Mouse (Mus musculus): ENCODE results near the gene Olfr544.
A peak's percentile ranks its signal among the peaks of the same experiment; 100 is the strongest.

Gene Olfr544

GRCm38 (mm10) chr7:102477377-102477776 is 10.7 kb downstream of the Olfr544 start:
- no peak for DNase-seq (ENCODE audit: low spot score)

- no peak for DNase-seq (ENCODE audit: low spot score)
These were observed 11.5 kb downstream of the Olfr544 start for GRCm38 (mm10) chr7:102476601-102477000.

GRCm38 (mm10) chr7:102472675-102473074 is 15.4 kb downstream of the Olfr544 start:
- no peak for DNase-seq (ENCODE audit: low spot score)

DNA sequence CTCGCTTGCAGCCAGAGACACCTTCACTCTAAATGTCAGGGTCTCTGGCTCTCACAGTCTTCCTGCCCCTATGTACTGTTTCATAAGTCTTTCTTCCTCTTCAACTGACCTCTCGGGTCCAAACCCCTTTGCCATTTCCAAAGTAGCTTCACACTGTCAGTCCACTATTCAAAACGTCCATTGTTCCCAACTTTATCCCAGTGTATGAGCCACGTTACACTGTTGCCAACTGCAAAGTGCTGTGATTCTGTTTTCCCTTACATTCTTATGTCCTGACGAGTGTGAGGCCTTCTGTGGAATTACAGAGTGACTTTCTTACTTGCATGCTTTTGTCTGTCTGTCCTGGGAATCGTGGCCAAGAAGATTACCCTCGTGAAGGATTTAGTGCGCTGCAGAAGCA is 20.5 kb downstream of the Olfr544 start:
- DNase-seq (ENCODE audit: low spot score), result no peak

DNA sequence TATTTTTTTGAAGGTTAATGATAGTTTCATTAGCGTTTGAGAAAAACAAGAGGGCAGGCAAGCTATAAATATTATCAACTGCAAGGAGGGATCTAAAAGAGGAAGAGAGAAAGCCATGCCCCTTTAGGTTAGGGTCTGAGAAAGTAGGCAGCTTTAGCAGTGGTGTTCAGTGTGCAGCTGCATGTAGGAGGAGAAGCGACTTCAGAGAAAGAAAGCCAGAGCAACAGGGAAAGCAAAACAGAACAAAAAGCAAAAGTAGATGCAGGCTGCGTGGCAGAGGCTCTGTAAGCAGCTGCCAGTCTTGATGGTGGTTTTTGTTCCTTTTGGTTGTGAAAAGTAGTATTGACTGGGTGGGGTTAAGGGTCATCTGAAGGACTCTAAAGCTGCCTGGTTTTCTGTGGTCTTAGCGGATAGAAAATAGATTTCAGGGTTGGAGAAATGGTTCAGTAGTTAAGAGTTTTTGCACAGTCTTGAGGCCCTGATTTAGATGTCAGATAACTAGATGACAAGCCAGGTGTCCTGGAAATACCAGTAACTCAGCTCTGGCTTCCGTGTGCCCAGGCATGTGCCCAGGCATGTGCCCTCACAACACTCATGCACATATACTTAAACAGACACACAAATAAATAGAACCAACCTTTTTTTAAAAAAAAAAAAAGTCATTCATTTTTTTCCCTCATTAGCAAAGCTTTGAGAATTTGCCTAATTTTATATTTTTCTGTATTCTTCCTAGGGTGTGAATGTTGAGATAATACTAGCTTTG is 29.3 kb downstream of the Olfr544 start:
- DNase-seq (ENCODE audit: low spot score), result no peak

DNA sequence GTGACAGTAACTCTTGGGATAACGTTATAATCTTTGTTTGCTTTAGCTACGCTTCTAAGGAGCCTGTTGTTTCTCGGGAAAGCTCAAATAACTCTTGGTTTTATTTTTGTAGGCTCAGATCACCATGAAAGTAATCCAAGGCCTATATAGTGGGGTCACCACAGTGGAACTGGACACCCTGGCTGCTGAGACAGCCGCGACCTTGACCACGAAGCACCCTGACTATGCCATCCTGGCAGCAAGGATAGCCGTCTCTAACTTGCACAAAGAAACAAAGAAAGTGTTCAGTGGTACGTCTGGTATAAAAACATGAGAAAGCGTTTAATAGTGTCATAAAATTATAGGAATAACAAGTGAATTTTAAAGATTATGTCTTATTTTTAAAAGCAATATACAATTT is 41.7 kb downstream of the Olfr544 start:
- no peak for DNase-seq (ENCODE audit: low spot score)

DNA sequence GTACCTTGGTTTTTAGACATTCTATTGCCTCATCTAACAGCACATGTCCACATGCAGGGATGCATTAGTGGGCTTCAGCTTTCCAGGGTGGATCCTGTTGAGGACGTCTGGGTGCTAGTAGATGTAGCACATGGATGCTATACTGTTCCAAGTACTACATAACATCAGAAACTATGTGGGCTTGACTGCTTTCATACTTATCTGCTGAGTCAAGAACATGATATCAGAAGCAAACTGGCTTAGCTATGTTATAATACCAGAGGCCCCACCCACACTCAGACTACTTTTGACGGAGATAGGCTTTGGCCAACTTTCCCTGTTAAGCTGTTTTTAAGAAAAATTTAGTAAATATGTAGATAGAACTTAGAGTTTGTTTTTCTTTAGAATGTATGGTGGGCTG is 43.8 kb downstream of the Olfr544 start:
- DNase-seq (ENCODE audit: low spot score), result no peak

GRCm38 (mm10) chr7:102442432-102442831 is 45.7 kb downstream of the Olfr544 start:
- no peak for DNase-seq (ENCODE audit: low spot score)

DNA sequence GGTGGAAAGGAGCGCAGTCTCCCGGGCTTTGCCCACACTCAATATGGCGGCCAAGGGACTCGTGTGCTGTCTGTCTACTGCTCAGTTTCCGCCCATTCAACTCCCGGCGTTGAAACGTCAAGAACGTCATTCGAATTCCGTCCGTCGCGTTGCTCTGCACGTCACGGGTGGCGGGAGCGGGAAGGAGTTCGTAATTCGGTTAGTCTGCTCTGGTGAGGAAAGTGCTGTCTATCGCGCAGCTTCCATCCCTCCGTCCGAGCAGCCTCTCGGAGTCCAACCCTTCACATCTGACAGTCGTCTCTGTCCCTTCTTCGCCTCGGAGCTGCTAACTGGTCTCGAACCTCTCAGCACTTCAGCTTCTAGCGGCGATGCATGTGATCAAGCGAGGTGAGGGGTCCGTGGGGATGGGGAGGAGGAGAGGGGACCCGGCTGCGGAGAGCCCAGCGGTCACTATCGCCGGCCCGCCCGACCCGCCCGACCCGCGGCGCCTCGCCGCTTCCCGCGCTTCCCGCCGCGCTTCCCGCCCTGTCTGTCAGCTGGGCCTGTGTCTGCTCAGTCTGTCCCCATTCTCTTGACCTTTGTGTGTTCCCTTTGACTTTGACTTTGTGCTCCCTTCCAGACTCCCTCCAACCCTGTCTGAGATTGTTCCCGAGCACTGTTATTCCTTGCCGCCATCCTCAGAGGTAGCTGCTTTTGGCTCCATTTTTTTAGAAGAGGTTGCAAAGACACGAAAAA is 46.3 kb downstream of the Olfr544 start, which contains the start of gene Rrm1:
Gene Rrm1, plus strand, starts transcription at position 39 of the 735 bp plus-strand sequence.
- peak; percentile 94 for DNase-seq (ENCODE audit: low spot score)

- DNase-seq (ENCODE audit: low spot score), result no peak
These were observed 47.1 kb downstream of the Olfr544 start for GRCm38 (mm10) chr7:102440822-102441656.

DNA sequence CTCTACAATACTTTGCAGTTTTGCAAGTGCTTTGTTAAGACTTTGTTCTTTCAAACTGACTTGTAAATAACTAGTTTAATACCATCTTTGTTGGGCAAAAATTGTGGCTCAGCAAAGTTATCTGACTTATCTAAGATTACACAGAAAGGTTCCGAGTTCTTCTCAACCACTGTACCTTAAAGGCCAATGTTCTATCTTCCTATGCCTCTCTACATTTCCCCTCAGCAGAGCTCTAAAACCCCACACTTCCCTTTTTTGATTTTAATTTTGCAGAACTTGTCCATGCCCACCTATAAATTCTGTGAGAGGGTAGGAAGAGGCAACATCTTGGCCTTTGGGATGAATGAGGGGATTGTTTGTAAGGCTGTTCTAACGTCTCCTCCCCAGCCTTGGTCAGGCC is 53.8 kb downstream of the Olfr544 start:
- no peak for DNase-seq (ENCODE audit: low spot score)

All from yolk sac, embryonic 10.5 days (tissue).